Mouse (Mus musculus): ENCODE results near the gene Rangrf.

DNA sequence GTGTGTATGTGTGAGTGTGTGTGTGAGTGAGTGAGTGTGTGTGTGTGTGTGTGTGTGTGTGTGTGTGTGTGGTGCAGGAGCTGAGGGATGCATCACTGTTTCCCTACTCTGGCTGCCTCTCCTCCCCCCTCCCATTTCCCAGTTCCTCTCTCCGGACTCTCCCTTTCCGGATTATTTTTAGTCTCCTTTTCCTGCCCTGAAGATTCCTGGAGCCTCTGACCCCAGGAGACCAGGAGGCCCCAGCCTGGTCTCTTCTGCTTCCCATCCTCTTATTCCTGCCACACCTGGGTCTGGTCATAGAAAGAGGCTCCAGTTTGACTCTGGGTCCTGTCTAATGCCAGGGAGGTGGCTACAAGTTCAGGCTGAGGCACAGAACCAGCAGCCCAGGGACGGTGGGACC is 18.9 kb downstream of the Rangrf start:
- no peak for TF ChIP-seq CTCF (IDR thresholded peaks at IDR 0.05; ENCODE audit: insufficient read depth, low read depth, low read length)
- TF ChIP-seq POLR2A (IDR thresholded peaks at IDR 0.05; ENCODE audit: insufficient read depth, low read depth, low read length), result no peak

All from olfactory bulb, adult 2 months (tissue).